Mouse (Mus musculus): Measurements from ENCODE around the gene D10Wsu102e. TPM values are rescaled to one million over a fixed set of nuclear protein-coding genes. Genes with fewer than 3 reads are reported as not detected.

Gene D10Wsu102e
- 0.50 TPM for polyA plus RNA-seq (2012; fragmentation: generic; extraction: Trizol)

- peak within 1 kb of the TSS; percentile 88 for H3K4me2 ChIP-seq (ENCODE audit: low read depth)
These were observed at the start of gene D10Wsu102e for GRCm38 (mm10) chr10:83359956-83360355. Gene D10Wsu102e (plus strand): TSS chr10:83360221.

GRCm38 (mm10) chr10:83310356-83310755 is 49.7 kb upstream of the D10Wsu102e start:
- peaks cover 3% of the 10 kb centered on the region for H3K36me3 ChIP-seq (ENCODE audit: control insufficient read depth, insufficient read depth)
- no peak overlapping the region for H3ac ChIP-seq (ENCODE audit: control insufficient read depth, insufficient read length)
- H3K4me2 ChIP-seq (ENCODE audit: low read depth): no peak overlapping the region
- no peak for TF ChIP-seq MYOG (IDR thresholded peaks at IDR 0.05; ENCODE audit: control insufficient read depth in 1 of 3, insufficient read depth in 1 of 3, insufficient read length in 2 of 3, low read depth in 2 of 3)
- no peak for TF ChIP-seq E2F4 (IDR thresholded peaks at IDR 0.05; ENCODE audit: insufficient read depth)
- TF ChIP-seq SRF (IDR thresholded peaks at IDR 0.05; ENCODE audit: control insufficient read depth, insufficient read length, low read depth): no peak
- no peak for TF ChIP-seq USF1 (IDR thresholded peaks at IDR 0.05; ENCODE audit: low read depth)
- TF ChIP-seq POLR2AphosphoS2 (IDR thresholded peaks at IDR 0.05; ENCODE audit: insufficient read length, low read depth): no peak
- TF ChIP-seq MAX (IDR thresholded peaks at IDR 0.05; ENCODE audit: low read depth): no peak
- TF ChIP-seq MYOD1 (IDR thresholded peaks at IDR 0.05; ENCODE audit: control insufficient read depth in 1 of 3, insufficient read length in 2 of 3, low read depth in 2 of 3): no peak
- no peak for TF ChIP-seq REST (IDR thresholded peaks at IDR 0.05; ENCODE audit: insufficient read depth, insufficient read length)
- TF ChIP-seq CEBPB (IDR thresholded peaks at IDR 0.05; ENCODE audit: insufficient read depth, poor library complexity, severe bottlenecking): no peak
- no peak for TF ChIP-seq POLR2A (IDR thresholded peaks at IDR 0.05; ENCODE audit: insufficient read length, low read depth)
- no peak for TF ChIP-seq TCF3 (IDR thresholded peaks at IDR 0.05; ENCODE audit: insufficient read length, low read depth)
- H3K4me3 ChIP-seq: no peak overlapping the region
- H3K27me3 ChIP-seq (ENCODE audit: control insufficient read depth, insufficient read depth, insufficient read length): no peaks in the 10 kb centered on the region
- no peaks in the 10 kb centered on the region for H3K79me2 ChIP-seq (ENCODE audit: control insufficient read depth, insufficient read depth)

More at GRCm38 (mm10) chr10:83359956-83360355, at the start of gene D10Wsu102e:
- Histone ChIP-seq H3K4me3 (peak within 1 kb of the TSS; percentile 81), H3ac (ENCODE audit: control insufficient read depth, insufficient read length) (peak within 1 kb of the TSS; percentile 61), H3K79me2 (ENCODE audit: control insufficient read depth, insufficient read depth) (peaks cover 22% of the 10 kb centered on the region), H3K27me3 (ENCODE audit: control insufficient read depth, insufficient read depth, insufficient read length) (no peaks in the 10 kb centered on the region), H3K36me3 (ENCODE audit: control insufficient read depth, insufficient read depth) (peaks cover 20% of the 10 kb centered on the region)
- peak; percentile 80 for TF ChIP-seq POLR2AphosphoS2 (IDR thresholded peaks at IDR 0.05; ENCODE audit: insufficient read length, low read depth)
- peak; percentile 18 for TF ChIP-seq MAX (IDR thresholded peaks at IDR 0.05; ENCODE audit: low read depth)
- no peak for TF ChIP-seq MYOG (IDR thresholded peaks at IDR 0.05; ENCODE audit: control insufficient read depth in 1 of 3, insufficient read depth in 1 of 3, insufficient read length in 2 of 3, low read depth in 2 of 3)
- no peak for TF ChIP-seq USF1 (IDR thresholded peaks at IDR 0.05; ENCODE audit: low read depth)
- peak; percentile 41 for TF ChIP-seq E2F4 (IDR thresholded peaks at IDR 0.05; ENCODE audit: insufficient read depth)
- peak; percentile 77 for TF ChIP-seq POLR2A (IDR thresholded peaks at IDR 0.05; ENCODE audit: insufficient read length, low read depth)
- TF ChIP-seq CEBPB (IDR thresholded peaks at IDR 0.05; ENCODE audit: insufficient read depth, poor library complexity, severe bottlenecking): no peak
- peak in 1 of 3 experiments; percentile 21 for TF ChIP-seq MYOD1 (IDR thresholded peaks at IDR 0.05; ENCODE audit: control insufficient read depth in 1 of 3, insufficient read length in 2 of 3, low read depth in 2 of 3)

GRCm38 (mm10) chr10:83313033-83313432 is 47.0 kb upstream of the D10Wsu102e start:
- Histone ChIP-seq H3K4me3 (no peak overlapping the region), H3K27me3 (ENCODE audit: control insufficient read depth, insufficient read depth, insufficient read length) (no peaks in the 10 kb centered on the region), H3ac (ENCODE audit: control insufficient read depth, insufficient read length) (no peak overlapping the region), H3K36me3 (ENCODE audit: control insufficient read depth, insufficient read depth) (peaks cover 3% of the 10 kb centered on the region), H3K4me2 (ENCODE audit: low read depth) (no peak overlapping the region), H3K79me2 (ENCODE audit: control insufficient read depth, insufficient read depth) (no peaks in the 10 kb centered on the region)
- no peak for TF ChIP-seq TCF3 (IDR thresholded peaks at IDR 0.05; ENCODE audit: insufficient read length, low read depth)
- TF ChIP-seq MAX (IDR thresholded peaks at IDR 0.05; ENCODE audit: low read depth): no peak
- TF ChIP-seq SRF (IDR thresholded peaks at IDR 0.05; ENCODE audit: control insufficient read depth, insufficient read length, low read depth): no peak
- TF ChIP-seq POLR2AphosphoS2 (IDR thresholded peaks at IDR 0.05; ENCODE audit: insufficient read length, low read depth): no peak
- TF ChIP-seq E2F4 (IDR thresholded peaks at IDR 0.05; ENCODE audit: insufficient read depth): no peak
- no peak for TF ChIP-seq POLR2A (IDR thresholded peaks at IDR 0.05; ENCODE audit: insufficient read length, low read depth)
- no peak for TF ChIP-seq USF1 (IDR thresholded peaks at IDR 0.05; ENCODE audit: low read depth)
- TF ChIP-seq MYOG (IDR thresholded peaks at IDR 0.05; ENCODE audit: control insufficient read depth in 1 of 3, insufficient read depth in 1 of 3, insufficient read length in 2 of 3, low read depth in 2 of 3): no peak
- no peak for TF ChIP-seq CEBPB (IDR thresholded peaks at IDR 0.05; ENCODE audit: insufficient read depth, poor library complexity, severe bottlenecking)
- no peak for TF ChIP-seq MYOD1 (IDR thresholded peaks at IDR 0.05; ENCODE audit: control insufficient read depth in 1 of 3, insufficient read length in 2 of 3, low read depth in 2 of 3)
- no peak for TF ChIP-seq REST (IDR thresholded peaks at IDR 0.05; ENCODE audit: insufficient read depth, insufficient read length)
- no peak for TF ChIP-seq TCF12 (IDR thresholded peaks at IDR 0.05; ENCODE audit: insufficient read depth, poor library complexity, severe bottlenecking)

- Histone ChIP-seq H3K27me3 (ENCODE audit: control insufficient read depth, insufficient read depth, insufficient read length) (no peaks in the 10 kb centered on the region), H3K4me2 (ENCODE audit: low read depth) (peak overlapping the region; percentile 48), H3K79me2 (ENCODE audit: control insufficient read depth, insufficient read depth) (peaks cover 20% of the 10 kb centered on the region), H3ac (ENCODE audit: control insufficient read depth, insufficient read length) (no peak overlapping the region), H3K36me3 (ENCODE audit: control insufficient read depth, insufficient read depth) (no peaks in the 10 kb centered on the region), H3K4me3 (no peak overlapping the region)
- TF ChIP-seq TCF12 (IDR thresholded peaks at IDR 0.05; ENCODE audit: insufficient read depth, poor library complexity, severe bottlenecking) (no peak), MAX (IDR thresholded peaks at IDR 0.05; ENCODE audit: low read depth) (no peak), MYOG (IDR thresholded peaks at IDR 0.05; ENCODE audit: control insufficient read depth in 1 of 3, insufficient read depth in 1 of 3, insufficient read length in 2 of 3, low read depth in 2 of 3) (no peak), TCF3 (IDR thresholded peaks at IDR 0.05; ENCODE audit: insufficient read length, low read depth) (no peak), E2F4 (IDR thresholded peaks at IDR 0.05; ENCODE audit: insufficient read depth) (no peak), CEBPB (IDR thresholded peaks at IDR 0.05; ENCODE audit: insufficient read depth, poor library complexity, severe bottlenecking) (no peak), REST (IDR thresholded peaks at IDR 0.05; ENCODE audit: insufficient read depth, insufficient read length) (no peak), USF1 (IDR thresholded peaks at IDR 0.05; ENCODE audit: low read depth) (no peak), POLR2A (IDR thresholded peaks at IDR 0.05; ENCODE audit: insufficient read length, low read depth) (no peak), POLR2AphosphoS2 (IDR thresholded peaks at IDR 0.05; ENCODE audit: insufficient read length, low read depth) (no peak), SRF (IDR thresholded peaks at IDR 0.05; ENCODE audit: control insufficient read depth, insufficient read length, low read depth) (no peak)
These were observed 39.6 kb upstream of the D10Wsu102e start for GRCm38 (mm10) chr10:83320396-83320795.
